Mouse (Mus musculus) ES-E14 (cell line): ENCODE data around the gene Rcsd1. TPM values are rescaled to one million over a fixed set of nuclear protein-coding genes. Genes with fewer than 3 reads are reported as not detected.

Experiments used
- DNase-seq: peaks from one replicate; pipeline ENCODE4 v3.0.0-alpha.2; 2013; ENCODE audit warnings: low read depth, low spot score
- H3K27ac ChIP-seq: 2 replicates; pipeline ENCODE4 v1.5.1; 2012; ENCODE audit warnings: low read depth, mild to moderate bottlenecking, low read length, moderate library complexity, mixed read lengths; ENCODE audit not compliant: poor library complexity, insufficient read depth, severe bottlenecking
- H3K36me3 ChIP-seq: 2 replicates; pipeline ENCODE4 v1.6.1; 2012; ENCODE audit warnings: mild to moderate bottlenecking, low read length, moderate library complexity, mixed read lengths; ENCODE audit not compliant: control insufficient read depth, poor library complexity, insufficient read depth, severe bottlenecking
- H3K4me1 ChIP-seq, 2 experiments: fragments of 150-350 bp in 1 of 2; sonication (generic) in 1 of 2; 2 replicates each; pipeline ENCODE4 v1.6.1; 2012; ENCODE audit warnings: low read length in 2 of 2, mild to moderate bottlenecking in 1 of 2, mixed read lengths in 1 of 2; ENCODE audit not compliant: control insufficient read depth in 2 of 2, insufficient read depth in 2 of 2, poor library complexity in 1 of 2
- H3K4me3 ChIP-seq, 2 experiments: fragments of 150-350 bp in 1 of 2; sonication (generic) in 1 of 2; 2 replicates each; pipeline ENCODE4 v1.5.1; 2012; ENCODE audit warnings: low read length in 2 of 2, low read depth in 1 of 2, mild to moderate bottlenecking in 1 of 2, mixed read lengths in 1 of 2; ENCODE audit not compliant: insufficient read depth in 1 of 2, poor library complexity in 1 of 2, severe bottlenecking in 1 of 2
- H3K9ac ChIP-seq: 2 replicates; pipeline ENCODE4 v1.6.1; 2012; ENCODE audit warnings: low read depth, mild to moderate bottlenecking, low read length, mixed read lengths; ENCODE audit not compliant: poor library complexity, insufficient read depth, severe bottlenecking
- H3K9me3 ChIP-seq: fragments of 150-350 bp; sonication (generic); 2 replicates; pipeline ENCODE4 v1.6.1; 2012; ENCODE audit warnings: low read depth, mild to moderate bottlenecking, low read length; ENCODE audit not compliant: control insufficient read depth, insufficient read depth
- CHD2 ChIP-seq: IDR thresholded peaks from 2 replicates; pipeline ENCODE4 v1.6.1; 2014; ENCODE audit warnings: mild to moderate bottlenecking, low read depth, low read length, inconsistent platforms
- HCFC1 ChIP-seq: IDR thresholded peaks from 2 replicates; pipeline ENCODE4 v1.6.1; 2012; ENCODE audit warnings: low read length, inconsistent platforms, borderline replicate concordance; ENCODE audit not compliant: insufficient read depth
- MAFK ChIP-seq: IDR thresholded peaks from 2 replicates; pipeline ENCODE4 v1.6.1; 2014; ENCODE audit warnings: mild to moderate bottlenecking, low read depth, low read length, inconsistent platforms; ENCODE audit not compliant: insufficient read depth
- ZC3H11A ChIP-seq: IDR thresholded peaks from 2 replicates; pipeline ENCODE4 v1.6.1; 2012; ENCODE audit warnings: low read depth, mild to moderate bottlenecking, inconsistent platforms, low read length, borderline replicate concordance
- ZNF384 ChIP-seq: IDR thresholded peaks from 2 replicates; pipeline ENCODE4 v1.6.1; 2012; ENCODE audit warnings: low read depth, low read length, inconsistent platforms
- in situ Hi-C, 2 experiments: fragments of 600-800 bp; cut with MboI; formaldehyde crosslinking; loops; one replicate each; pipeline ENCODE4 v1.15.1; 2025; ENCODE audit warnings: low sequenced_read_pairs in 2 of 2, inconsistent platforms in 1 of 2; ENCODE audit not compliant: unreplicated experiment in 2 of 2
- total RNA-seq: library from RNA; depleted of rRNA; stranded (reverse); fragments of 300-350 nt; gene quantifications from 2 replicates; pipeline ENCODE4 v1.2.3, GENCODE M21; 2012

The Rcsd1 gene
- total RNA-seq, 1 experiment = 5.4 TPM

DNA sequence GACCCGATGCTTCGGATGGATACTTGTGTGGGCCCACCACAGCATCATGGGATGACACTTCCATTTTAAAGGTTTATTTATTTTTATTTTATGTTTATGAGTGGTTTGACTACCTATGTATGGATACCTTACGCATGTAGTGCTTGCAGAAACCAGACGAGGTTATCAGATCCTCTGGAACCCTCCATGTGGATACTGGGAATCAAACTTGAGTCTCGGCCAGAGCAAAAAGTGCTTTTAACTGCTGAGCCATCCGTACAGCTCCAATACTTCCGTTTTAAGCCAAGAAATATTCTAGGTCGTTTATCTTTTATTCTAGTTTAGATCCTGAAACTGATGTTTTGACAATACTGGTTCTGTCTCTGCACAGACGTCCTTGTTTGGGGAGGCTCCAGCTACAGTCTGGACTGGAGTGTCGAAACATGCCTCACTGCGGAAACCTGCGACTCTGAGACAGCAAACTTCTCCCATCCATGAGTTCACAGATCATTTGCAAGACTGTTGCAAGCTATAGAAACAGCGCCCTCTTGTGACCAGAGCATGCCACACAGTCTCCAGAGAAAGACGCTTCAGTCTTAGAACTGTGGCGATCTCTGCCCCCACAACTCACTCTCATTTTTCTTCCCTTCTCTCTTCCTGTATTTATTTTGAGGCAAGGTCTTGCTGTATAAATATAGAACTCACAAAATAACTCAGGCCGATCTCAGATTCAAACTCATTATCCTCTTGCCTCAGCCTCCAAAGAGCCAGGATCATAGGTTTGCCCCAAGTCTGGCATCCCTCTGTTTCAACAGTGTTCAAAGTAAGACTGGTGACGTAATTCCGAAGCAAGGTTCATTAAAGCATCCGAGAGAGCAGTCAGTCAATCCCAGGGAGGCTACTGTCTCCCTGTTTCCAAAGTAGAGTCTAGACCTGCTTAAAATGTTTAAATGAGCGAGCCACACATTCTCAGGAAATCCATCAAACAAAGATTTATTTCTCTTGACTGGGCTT, 26.6 kb upstream of the Rcsd1 start:
- no peak overlapping the region for H3K9ac ChIP-seq
- in situ Hi-C loops = loop anchor here in 1 of 2 experiments (10.0 kb wide), 1 partner anchor 71 kb away; no protein-coding TSS in a partner anchor
- no peak overlapping the region for H3K4me3 ChIP-seq
- no peaks in the 10 kb centered on the region for H3K36me3 ChIP-seq
- TF ChIP-seq MAFK (0 out of 2 replicates have a peak, but pooled peaks have one; percentile 12), ZC3H11A (peak; percentile 81; the same call in 1 of the 2 replicates), ZNF384 (no peak), HCFC1 (no peak)
- H3K27ac ChIP-seq = no peak overlapping the region
- no peaks in the 10 kb centered on the region for H3K4me1 ChIP-seq
- peak; percentile 85 for DNase-seq
- no peaks in the 10 kb centered on the region for H3K9me3 ChIP-seq

DNA sequence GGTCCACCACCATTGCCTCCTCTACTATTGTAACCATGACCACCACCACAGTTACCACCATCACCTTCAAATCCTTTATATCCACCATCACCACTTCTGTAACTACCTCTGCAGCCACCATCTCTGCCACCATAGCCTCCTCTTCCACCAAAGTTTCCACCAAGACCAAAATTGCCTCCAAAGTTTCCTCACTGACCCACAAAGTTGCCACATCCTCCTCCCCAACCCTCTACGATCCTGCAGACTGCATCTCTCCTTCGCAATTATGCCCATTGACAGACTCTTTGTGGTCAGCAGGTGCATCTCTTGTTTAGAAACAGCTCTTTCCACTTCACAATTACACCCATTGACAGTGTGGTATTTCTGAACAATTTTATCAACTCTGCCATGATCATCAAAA, 25.3 kb upstream of the Rcsd1 start:
- in situ Hi-C loops = loop anchor here in 1 of 2 experiments (10.0 kb wide), 1 partner anchor 70 kb away; no protein-coding TSS in a partner anchor
- Histone ChIP-seq H3K27ac (no peak overlapping the region), H3K36me3 (no peaks in the 10 kb centered on the region), H3K9ac (no peak overlapping the region), H3K9me3 (no peaks in the 10 kb centered on the region), H3K4me3 (no peak overlapping the region), H3K4me1 (no peaks in the 10 kb centered on the region)
- DNase-seq = no peak
- no peak for TF ChIP-seq CHD2
- TF ChIP-seq MAFK = no peak
- no peak for TF ChIP-seq ZNF384
- TF ChIP-seq HCFC1 = no peak
- no peak for TF ChIP-seq ZC3H11A

DNA sequence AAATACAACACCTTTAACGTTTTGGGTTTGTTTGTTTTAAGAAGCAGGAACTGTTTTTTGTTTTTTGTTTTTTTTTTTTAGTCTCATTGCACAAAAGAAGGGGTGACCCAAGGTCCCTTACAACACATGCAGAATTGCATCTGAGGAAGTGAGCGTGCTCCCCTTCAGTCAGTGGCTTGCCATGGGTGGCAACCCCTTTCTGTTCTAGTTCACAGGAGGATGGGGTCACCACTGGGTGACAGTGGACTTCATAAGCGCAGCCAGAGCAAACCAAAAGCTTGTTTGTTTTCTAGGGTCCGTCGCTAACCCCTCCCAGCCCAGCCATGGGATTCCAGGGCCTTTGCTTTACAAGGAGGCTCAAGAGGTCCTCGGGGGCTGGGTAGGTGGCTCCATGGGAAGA, 22.0 kb upstream of the Rcsd1 start:
- Histone ChIP-seq H3K9me3 (no peaks in the 10 kb centered on the region), H3K9ac (no peak overlapping the region), H3K36me3 (no peaks in the 10 kb centered on the region), H3K4me3 (no peak overlapping the region), H3K4me1 (no peaks in the 10 kb centered on the region), H3K27ac (no peak overlapping the region)
- in situ Hi-C loops = loop anchor here in 1 of 2 experiments (10.0 kb wide), 1 partner anchor 67 kb away; no protein-coding TSS in a partner anchor
- DNase-seq = no peak
- no peak for TF ChIP-seq ZC3H11A
- no peak for TF ChIP-seq ZNF384
- TF ChIP-seq CHD2 = no peak
- TF ChIP-seq HCFC1 = no peak
- TF ChIP-seq MAFK = no peak

DNA sequence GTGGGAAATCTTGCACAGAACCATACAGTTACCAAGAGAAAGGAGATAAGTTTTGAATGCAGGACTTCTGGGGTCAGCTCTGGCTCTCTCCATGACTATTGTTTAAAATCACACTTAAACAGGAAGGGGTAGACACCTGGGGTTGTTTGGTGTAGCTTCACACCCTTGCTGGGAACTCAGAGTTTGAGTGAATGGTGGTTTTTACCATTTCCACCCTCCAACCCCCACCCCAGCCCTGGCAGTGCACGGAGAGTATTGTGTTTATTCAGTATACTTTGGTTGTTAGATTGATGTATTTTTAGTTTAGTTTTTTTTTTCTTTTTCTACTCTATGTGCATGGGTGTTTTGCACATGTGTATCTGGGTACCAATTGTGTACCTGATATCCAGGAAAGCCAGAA, 20.6 kb upstream of the Rcsd1 start:
- H3K27ac ChIP-seq = no peak overlapping the region
- TF ChIP-seq HCFC1 = no peak
- no peak for TF ChIP-seq ZNF384
- TF ChIP-seq ZC3H11A = no peak
- no peaks in the 10 kb centered on the region for H3K4me1 ChIP-seq
- in situ Hi-C loops = loop anchor here in 1 of 2 experiments (10.0 kb wide), 1 partner anchor 65 kb away; no protein-coding TSS in a partner anchor
- H3K36me3 ChIP-seq = no peaks in the 10 kb centered on the region
- no peaks in the 10 kb centered on the region for H3K9me3 ChIP-seq
- H3K9ac ChIP-seq = no peak overlapping the region
- DNase-seq = no peak
- no peak overlapping the region for H3K4me3 ChIP-seq
